Mouse (Mus musculus) CH12F3 (cell line): ENCODE data around the gene Defa34.
"Not testable (repeated sequence)": the region's sequence is repeated elsewhere in the genome, so short reads cannot be mapped to it uniquely, and the experiment has no call there.

Experiments used
- in situ Hi-C: fragments of 300-500 bp; cut with MboI; formaldehyde crosslinking; loops from 2 replicates; pipeline ENCODE4 v1.14.3; 2020; ENCODE audit warnings: low sequenced_read_pairs

Defa34 gene

DNA sequence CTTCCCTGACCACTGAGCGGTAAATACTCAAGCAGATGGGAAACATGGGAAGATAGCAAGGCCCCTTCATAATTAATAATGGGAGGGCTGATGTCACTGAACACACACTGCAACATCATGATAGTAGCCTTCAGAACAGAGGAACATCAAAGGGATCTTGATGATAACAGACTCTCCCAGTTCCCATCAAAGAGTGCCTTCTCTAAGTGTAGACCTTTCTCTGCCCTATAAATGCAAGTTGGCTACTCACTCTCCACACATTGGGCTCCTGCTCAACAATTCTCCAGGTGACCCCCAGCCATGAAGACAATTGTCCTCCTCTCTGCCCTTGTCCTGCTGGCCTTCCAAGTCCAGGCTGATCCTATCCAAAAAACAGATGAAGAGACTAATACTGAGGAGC, at the start of gene Defa34:
Gene Defa34, plus strand, starts transcription at position 301 of the 400 bp plus-strand sequence.
- in situ Hi-C loops = not testable (repeated sequence)

DNA sequence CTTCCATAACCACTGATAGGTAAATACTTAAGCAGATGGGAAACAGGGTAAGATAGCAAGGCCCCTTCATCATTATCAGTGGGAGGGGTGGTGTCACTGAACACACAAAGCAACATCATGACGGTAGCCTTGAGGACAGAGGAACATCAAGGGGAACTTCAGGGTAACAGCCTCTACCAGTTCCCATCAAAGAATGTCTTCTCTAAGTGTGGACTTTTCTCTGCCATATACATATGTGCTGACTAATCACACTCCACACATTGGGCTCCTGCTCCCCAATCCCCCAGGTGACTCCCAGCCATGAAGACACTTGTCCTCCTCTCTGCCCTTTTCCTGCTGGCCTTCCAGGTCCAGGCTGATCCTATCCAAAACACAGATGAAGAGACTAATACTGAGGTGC, 47.7 kb upstream of the Defa34 start, which contains the start of gene Defa26:
Gene Defa26, plus strand, starts transcription at position 301 of the 400 bp plus-strand sequence.
- in situ Hi-C loops = not testable (repeated sequence)

DNA sequence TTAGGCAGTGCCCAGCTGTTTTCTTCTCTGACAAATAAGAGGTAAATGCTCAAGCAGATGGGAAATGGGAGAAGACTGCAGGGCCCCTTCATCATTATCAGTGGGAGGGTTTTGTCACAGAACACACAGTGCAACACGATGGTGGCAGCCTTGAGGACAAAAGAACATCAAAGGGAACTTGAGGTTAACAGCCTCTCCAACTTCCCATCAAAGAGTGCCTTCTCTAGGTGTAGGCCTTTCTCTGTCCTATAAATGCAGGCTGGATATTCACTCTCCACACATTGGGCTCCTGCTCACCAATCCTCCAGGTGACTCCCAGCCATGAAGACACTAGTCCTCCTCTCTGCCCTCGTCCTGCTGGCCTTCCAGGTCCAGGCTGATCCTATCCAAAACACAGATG, 10.1 kb upstream of the Defa34 start, which contains the start of gene Defa17:
Gene Defa17, plus strand, starts transcription at position 301 of the 400 bp plus-strand sequence.
- in situ Hi-C loops = not testable (repeated sequence)

DNA sequence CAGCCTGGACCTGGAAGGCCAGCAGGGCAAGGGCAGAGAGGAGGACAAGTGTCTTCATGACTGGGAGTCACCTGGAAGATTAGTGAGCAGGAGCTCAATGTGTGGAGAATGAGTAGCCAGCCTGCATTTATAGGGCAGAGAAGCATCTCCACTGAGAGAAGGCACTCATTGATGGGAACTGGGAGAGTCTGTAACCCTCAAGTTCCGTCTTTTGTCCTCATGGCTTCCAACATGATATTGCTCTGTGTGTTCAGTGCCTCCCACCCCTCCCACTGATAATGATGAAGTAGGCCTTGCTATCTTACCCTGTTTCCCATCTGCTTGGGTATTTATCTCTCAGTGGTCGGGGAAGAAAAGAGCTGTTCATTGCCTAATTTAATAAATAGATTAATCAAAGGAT, 37.9 kb downstream of the Defa34 start, which contains the start of gene AY761184:
Gene AY761184, minus strand, starts transcription at position 101 of the 400 bp plus-strand sequence.
- in situ Hi-C loops = not testable (repeated sequence)
